In the genomic region with DNA sequence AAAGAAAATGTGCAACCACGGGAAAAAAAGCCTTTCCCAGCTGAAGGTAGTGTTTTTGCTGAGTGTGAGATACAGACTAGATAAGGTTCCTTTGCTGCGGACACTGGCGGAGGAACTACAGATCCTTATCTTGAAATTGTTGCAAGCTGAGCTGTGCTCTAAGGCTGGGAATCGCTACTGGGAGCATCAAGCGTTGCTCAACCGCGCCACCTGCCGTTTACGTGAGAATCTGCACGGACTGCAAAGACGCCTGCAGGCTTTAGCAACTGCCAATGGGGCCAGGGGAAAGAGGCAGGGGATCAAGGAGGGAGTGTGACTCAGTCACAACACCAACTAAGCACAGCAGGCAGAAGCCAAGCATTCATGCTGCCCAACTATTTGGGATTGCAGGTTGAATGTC, we compare ENCODE assay signal across 9 mouse cellular contexts.
DNase-seq lines count a peak whose midpoint lies in the region; ATAC-seq and TF ChIP-seq lines count a peak whose summit lies in the region.
"Had no signal": no experiment of that assay in that cellular context is flagged by ENCODE, and none has a peak within 500 bp of the region (broad histone marks: within the 10 kb centered on the region; RNA-seq: fewer than 3 reads in every experiment).

No protein-coding gene starts in this region.

- TF ChIP-seq CTCF in ES-Bruce4 (IDR thresholded peaks at IDR 0.05; ENCODE audit: low read depth, low read length) = peak; percentile 93

- no peak overlapping the region for H3K9ac ChIP-seq in ES-Bruce4 (ENCODE audit: low read depth, poor library complexity, severe bottlenecking)
- H3K9ac ChIP-seq in forebrain, embryonic 15.5 days (replicated peaks) = no peak overlapping the region
- H3K9ac ChIP-seq in lung, embryonic 16.5 days (ENCODE audit: low read length) = no peak overlapping the region
- H3K9ac ChIP-seq: limb, embryonic 12.5 days had no signal

- WGBS in forebrain, embryonic 15.5 days = under 1% methylated on average over 11 of the region's 11 CpGs
- WGBS in lung, embryonic 16.5 days = under 1% methylated on average over 11 of the region's 11 CpGs

- H3K4me2 ChIP-seq in forebrain, embryonic 15.5 days (replicated peaks) = no peak overlapping the region
- peak overlapping the region; percentile 41 for H3K4me2 ChIP-seq in lung, embryonic 16.5 days (ENCODE audit: low read depth, low read length)
- H3K4me2 ChIP-seq: limb, embryonic 12.5 days had no signal

- ATAC-seq in forebrain, embryonic 15.5 days (replicated peaks) = peak; percentile 68; the same call in 1 of the 2 replicates
- peak; percentile 58 for ATAC-seq in lung, embryonic 16.5 days (ENCODE audit: low read depth)

- no peak overlapping the region for H3K4me3 ChIP-seq in ES-Bruce4 (ENCODE audit: low read depth, low read length)
- no peak overlapping the region for H3K4me3 ChIP-seq in forebrain, embryonic 15.5 days
- H3K4me3 ChIP-seq in lung, embryonic 16.5 days (ENCODE audit: low read length) = no peak overlapping the region
- H3K4me3 ChIP-seq: limb, embryonic 12.5 days had no signal

- 0 out of 2 replicates have a peak, but pooled peaks have one; percentile 69 for TF ChIP-seq EP300 in ES-Bruce4 (IDR thresholded peaks at IDR 0.05; ENCODE audit: insufficient read depth, low read depth, low read length)

- no peaks in the 10 kb centered on the region for H3K9me3 ChIP-seq in ES-Bruce4 (replicated peaks; ENCODE audit: control insufficient read depth, insufficient read depth, low read length, poor library complexity, severe bottlenecking)
- H3K9me3 ChIP-seq in forebrain, embryonic 15.5 days = no peaks in the 10 kb centered on the region
- H3K9me3 ChIP-seq in lung, embryonic 16.5 days (ENCODE audit: control insufficient read depth, low read length) = no peaks in the 10 kb centered on the region
- H3K9me3 ChIP-seq: limb, embryonic 12.5 days had no signal

- intact Hi-C loops in heart, postnatal 36 days (cut with DNase I) = loop anchor here (1.0 to 10.0 kb wide), 4 partner anchors 103 to 348 kb away; a partner anchor contains a TSS

- no peak for TF ChIP-seq POLR2A in ES-Bruce4 (IDR thresholded peaks at IDR 0.05; ENCODE audit: insufficient read depth, low read length)

- no peaks in the 10 kb centered on the region for H3K27me3 ChIP-seq in ES-Bruce4 (ENCODE audit: control insufficient read depth, insufficient read depth, low read length, poor library complexity, severe bottlenecking)
- no peaks in the 10 kb centered on the region for H3K27me3 ChIP-seq in forebrain, embryonic 15.5 days
- H3K27me3 ChIP-seq in lung, embryonic 16.5 days (ENCODE audit: control insufficient read depth, insufficient read depth, low read depth, low read length) = no peaks in the 10 kb centered on the region
- H3K27me3 ChIP-seq: limb, embryonic 12.5 days had no signal

- no peak overlapping the region for H3K27ac ChIP-seq in ES-Bruce4 (ENCODE audit: insufficient read depth, low read length)
- peak overlapping the region; percentile 38; the same call in 1 of the 2 replicates for H3K27ac ChIP-seq in forebrain, embryonic 15.5 days (replicated peaks)
- H3K27ac ChIP-seq in lung, embryonic 16.5 days (ENCODE audit: low read length) = no peak overlapping the region
- H3K27ac ChIP-seq: limb, embryonic 12.5 days had no signal

- no peaks in the 10 kb centered on the region for H3K36me3 ChIP-seq in ES-Bruce4 (ENCODE audit: control insufficient read depth, insufficient read depth, low read length, poor library complexity, severe bottlenecking)
- no peaks in the 10 kb centered on the region for H3K36me3 ChIP-seq in forebrain, embryonic 15.5 days
- H3K36me3 ChIP-seq in lung, embryonic 16.5 days (ENCODE audit: control insufficient read depth, insufficient read depth, low read length) = no peaks in the 10 kb centered on the region
- H3K36me3 ChIP-seq: limb, embryonic 12.5 days had no signal

- peak; percentile 49 for DNase-seq in c-Kit-positive CD71-positive TER-119-positive erythroid progenitor cells, embryonic 14.5 days (ENCODE audit: low spot score)
- peak; percentile 80 to 87 for DNase-seq in heart, postnatal 36 days
- peak; percentile 66 for DNase-seq in layer of hippocampus, adult 11-12 months (ENCODE audit: low spot score)
- peak; percentile 77 for DNase-seq in ovary, postnatal 14 days (ENCODE audit: low spot score)
- DNase-seq in thymus, postnatal 0 days (ENCODE audit: low spot score) = peak; percentile 83

- peaks cover 5% of the 10 kb centered on the region for H3K4me1 ChIP-seq in ES-Bruce4 (ENCODE audit: control insufficient read depth, insufficient read depth, low read length)
- H3K4me1 ChIP-seq in forebrain, embryonic 15.5 days = peaks cover 28% of the 10 kb centered on the region
- H3K4me1 ChIP-seq in lung, embryonic 16.5 days (replicated peaks; ENCODE audit: control insufficient read depth, insufficient read depth, low read length) = peaks cover 9% of the 10 kb centered on the region
